Mouse (Mus musculus): Measurements from ENCODE around the gene 5830473C10Rik.

The 5830473C10Rik gene

GRCm38 (mm10) chr5:90560743-90561142, at the start of gene 5830473C10Rik:
TSS of gene 5830473C10Rik (plus strand) at chr5:90561107.
- CTCF ChIA-PET, result no interaction called here

- CTCF ChIA-PET, result no interaction called here
Measured at GRCm38 (mm10) chr5:90512288-90512955, 48.5 kb upstream of the 5830473C10Rik start.

- CTCF ChIA-PET, result no interaction called here
Measured at GRCm38 (mm10) chr5:90515561-90515960, 45.3 kb upstream of the 5830473C10Rik start.

GRCm38 (mm10) chr5:90518356-90519100, 42.4 kb upstream of the 5830473C10Rik start, which contains the start of gene Afm:
TSS of gene Afm (plus strand) at chr5:90518932.
- CTCF ChIA-PET, result no interaction called here

GRCm38 (mm10) chr5:90551191-90551590, 9.7 kb upstream of the 5830473C10Rik start:
- CTCF ChIA-PET, result no interaction called here

- CTCF ChIA-PET, result no interaction called here
Measured at GRCm38 (mm10) chr5:90556052-90556451, 4.9 kb upstream of the 5830473C10Rik start.

- CTCF ChIA-PET, result no interaction called here
Measured at GRCm38 (mm10) chr5:90561721-90562275, 891 bp downstream of the 5830473C10Rik start.

GRCm38 (mm10) chr5:90562880-90563279, 2.0 kb downstream of the 5830473C10Rik start:
- CTCF ChIA-PET, result no interaction called here

- CTCF ChIA-PET, result no interaction called here
Measured at GRCm38 (mm10) chr5:90564161-90564560, 3.3 kb downstream of the 5830473C10Rik start.

- CTCF ChIA-PET, result interaction anchor here (0.6 kb wide), 1 partner anchor 1748 kb away, joined by 3 read pairs; no protein-coding TSS in a partner anchor
Measured at GRCm38 (mm10) chr5:90565205-90565604, 4.3 kb downstream of the 5830473C10Rik start.

GRCm38 (mm10) chr5:90567788-90568187, 6.9 kb downstream of the 5830473C10Rik start:
- CTCF ChIA-PET, result no interaction called here

- CTCF ChIA-PET, result no interaction called here
Measured at GRCm38 (mm10) chr5:90568338-90568737, 7.4 kb downstream of the 5830473C10Rik start.

- CTCF ChIA-PET, result no interaction called here
Measured at GRCm38 (mm10) chr5:90571216-90571615, 10.3 kb downstream of the 5830473C10Rik start.

- CTCF ChIA-PET, result no interaction called here
Measured at GRCm38 (mm10) chr5:90577751-90578150, 16.8 kb downstream of the 5830473C10Rik start.

- CTCF ChIA-PET, result interaction anchor here (0.6 to 0.7 kb wide), 2 partner anchors 323 to 383 kb away, joined by 3 to 14 read pairs; no protein-coding TSS in a partner anchor
Measured at GRCm38 (mm10) chr5:90579556-90579955, 18.6 kb downstream of the 5830473C10Rik start.

GRCm38 (mm10) chr5:90582179-90582578, 21.3 kb downstream of the 5830473C10Rik start:
- CTCF ChIA-PET, result no interaction called here

- CTCF ChIA-PET, result no interaction called here
Measured at GRCm38 (mm10) chr5:90584799-90585198, 23.9 kb downstream of the 5830473C10Rik start.

- CTCF ChIA-PET, result interaction anchor here (0.6 kb wide), 1 partner anchor 14 kb away, joined by 4 read pairs; no protein-coding TSS in a partner anchor
Measured at GRCm38 (mm10) chr5:90586511-90586910, 25.6 kb downstream of the 5830473C10Rik start.

- CTCF ChIA-PET, result interaction anchor here (0.6 kb wide), 1 partner anchor 99 kb away, joined by 3 read pairs; no protein-coding TSS in a partner anchor
Measured at GRCm38 (mm10) chr5:90588104-90588503, 27.2 kb downstream of the 5830473C10Rik start.

- CTCF ChIA-PET, result interaction anchor here (0.6 to 1.1 kb wide), 2 partner anchors 98 to 386 kb away, joined by 3 read pairs; no protein-coding TSS in a partner anchor
Measured at GRCm38 (mm10) chr5:90588708-90589595, 28.0 kb downstream of the 5830473C10Rik start.

- CTCF ChIA-PET, result no interaction called here
Measured at GRCm38 (mm10) chr5:90590676-90591075, 29.8 kb downstream of the 5830473C10Rik start.

Data from spleen, embryonic (tissue).